Mouse (Mus musculus) forebrain, embryonic 10.5 days (tissue): Measurements from ENCODE around the gene Hoxb1. TPM values are rescaled to one million over a fixed set of nuclear protein-coding genes. Genes with fewer than 3 reads are reported as not detected.

Experiments used
- DNase-seq: peaks from one replicate; pipeline ENCODE4 v3.0.0-alpha.2; 2017; ENCODE audit warnings: low spot score; ENCODE audit errors: extremely low spot score
- H3K27ac ChIP-seq: fragments of 300-500 bp; sonication (generic); 2 replicates; pipeline ENCODE4 v1.5.1; 2016; ENCODE audit warnings: mild to moderate bottlenecking
- H3K27me3 ChIP-seq: fragments of 300-500 bp; sonication (generic); 2 replicates; pipeline ENCODE4 v1.6.1; 2016; ENCODE audit warnings: mild to moderate bottlenecking; ENCODE audit not compliant: poor library complexity, severe bottlenecking
- H3K36me3 ChIP-seq: fragments of 300-500 bp; sonication (generic); replicated peaks from 2 replicates; pipeline ENCODE4 v1.6.1; 2016; ENCODE audit warnings: mild to moderate bottlenecking, moderate library complexity
- H3K4me1 ChIP-seq: fragments of 300-500 bp; sonication (generic); 2 replicates; pipeline ENCODE4 v1.6.1; 2016
- H3K4me3 ChIP-seq: fragments of 300-500 bp; sonication (generic); 2 replicates; pipeline ENCODE4 v1.5.1; 2016; ENCODE audit warnings: mild to moderate bottlenecking, moderate library complexity
- H3K9me3 ChIP-seq: fragments of 300-500 bp; sonication (generic); 2 replicates; pipeline ENCODE4 v1.6.1; 2016; ENCODE audit warnings: mild to moderate bottlenecking, moderate library complexity
- WGBS: fragments of 180-500 bp; shearing (Covaris S2); methylation state at CpG from one replicate; pipeline ENCODE4 v1.1.7; 2016; 5-methylcytosine and 5-hydroxymethylcytosine counted together
- polyA plus RNA-seq: library from polyadenylated mRNA; unstranded; fragments of >200 nt; fragmentation: Nextera tagmentation; extraction: Ambion mirVana; gene quantifications from 2 replicates; pipeline ENCODE4 v1.2.1, GENCODE M21; 2016

Hoxb1 gene
- 0.07 TPM in 1 of 2 replicates, not detected in the other for polyA plus RNA-seq

DNA sequence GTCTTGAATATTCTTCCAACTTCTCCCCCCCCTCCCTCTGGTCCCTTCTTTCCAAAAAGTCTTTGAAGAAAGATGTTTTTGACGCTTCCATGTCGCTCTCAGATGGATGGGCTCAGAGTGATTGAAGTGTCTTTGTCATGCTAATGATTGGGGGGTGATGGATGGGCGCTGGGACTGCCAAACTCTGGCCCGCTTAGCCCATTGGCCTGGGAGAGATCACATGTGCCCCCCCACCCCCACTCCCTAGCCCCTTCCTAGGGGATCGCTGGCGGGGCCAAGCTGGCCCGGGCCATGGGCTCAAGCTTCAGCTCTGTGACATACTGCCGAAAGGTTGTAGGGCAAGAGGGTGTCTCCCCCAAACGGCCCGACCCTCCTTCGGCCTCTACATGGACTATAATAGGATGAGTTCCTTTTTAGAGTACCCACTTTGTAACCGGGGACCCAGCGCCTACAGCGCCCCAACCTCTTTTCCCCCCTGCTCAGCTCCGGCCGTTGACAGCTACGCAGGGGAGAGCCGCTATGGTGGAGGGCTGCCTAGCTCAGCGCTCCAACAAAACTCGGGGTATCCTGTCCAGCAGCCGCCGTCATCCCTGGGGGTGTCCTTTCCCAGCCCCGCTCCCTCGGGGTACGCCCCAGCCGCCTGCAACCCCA lies at the start of gene Hoxb1:
Gene Hoxb1, plus strand, starts transcription at position 312 of the 651 bp plus-strand sequence.
- H3K4me3 ChIP-seq = no peak within 1 kb of the TSS
- no peak for DNase-seq

DNA sequence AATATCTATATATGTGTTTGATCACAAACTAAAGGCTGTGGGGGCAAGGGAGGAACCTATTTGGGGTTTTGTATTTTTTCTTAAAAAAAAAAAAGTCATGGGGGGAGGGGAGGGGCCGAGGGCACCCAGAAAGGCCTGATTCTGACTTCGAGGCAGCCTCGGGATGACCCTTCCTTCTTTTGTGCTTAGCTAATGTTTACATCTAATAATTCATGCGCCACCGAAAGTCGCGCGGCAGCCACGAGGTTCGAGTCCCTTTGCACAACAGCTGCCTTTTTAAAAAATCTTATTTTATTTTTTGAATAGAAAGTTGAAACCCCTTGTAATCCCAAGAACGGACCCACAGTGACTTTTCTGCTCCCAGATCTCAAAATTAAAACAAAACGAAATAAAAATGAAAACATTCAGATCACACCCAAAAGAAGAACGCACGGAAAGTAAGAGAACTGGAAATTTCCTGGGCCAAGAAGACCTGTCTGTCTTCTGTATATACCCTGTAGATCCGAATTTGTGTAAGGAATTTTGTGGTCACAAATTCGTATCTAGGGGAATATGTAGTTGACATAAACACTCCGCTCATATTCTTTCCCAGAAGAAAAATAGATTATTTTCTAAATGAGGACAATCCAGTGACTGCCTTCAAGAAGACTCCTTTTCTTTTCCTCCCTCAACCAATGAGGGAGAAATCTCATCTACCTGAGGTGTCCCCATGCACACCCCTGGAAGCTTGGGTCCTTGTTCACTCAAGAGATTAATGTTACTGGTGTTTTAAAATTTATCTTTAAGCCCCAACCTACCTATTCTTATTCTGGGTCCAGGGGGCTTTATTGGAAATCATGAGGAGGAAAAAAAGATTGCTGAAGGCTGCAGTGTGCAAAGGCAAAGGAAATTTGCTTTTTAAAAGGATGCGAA lies 48.6 kb upstream of the Hoxb1 start:
- H3K4me1 ChIP-seq = peaks cover 24% of the 10 kb centered on the region
- H3K36me3 ChIP-seq = no peaks in the 10 kb centered on the region
- no peak for DNase-seq
- H3K27me3 ChIP-seq = peaks cover 100% of the 10 kb centered on the region
- H3K9me3 ChIP-seq = no peaks in the 10 kb centered on the region
- 4% methylated on average over 18 of the region's 18 CpGs for WGBS
- H3K27ac ChIP-seq = no peak overlapping the region
- no peak overlapping the region for H3K4me3 ChIP-seq

More for the DNA sequence above, at the start of gene Hoxb1:
- Histone ChIP-seq H3K9me3 (no peaks in the 10 kb centered on the region), H3K36me3 (no peaks in the 10 kb centered on the region), H3K27me3 (peaks cover 100% of the 10 kb centered on the region), H3K27ac (no peak within 1 kb of the TSS), H3K4me1 (peaks cover 6% of the 10 kb centered on the region; the same call in 1 of the 2 replicates)
- 3% methylated on average over 26 of the region's 26 CpGs for WGBS

GRCm38 (mm10) chr11:96317608-96318367 lies 47.8 kb upstream of the Hoxb1 start, which contains the start of gene Hoxb4:
Gene Hoxb4 (plus strand): TSS chr11:96318267.
- no peak within 1 kb of the TSS for H3K27ac ChIP-seq
- 2% methylated on average over 28 of the region's 28 CpGs for WGBS

GRCm38 (mm10) chr11:96318368-96319070 lies 47.0 kb upstream of the Hoxb1 start:
- Histone ChIP-seq H3K36me3 (no peaks in the 10 kb centered on the region), H3K9me3 (no peaks in the 10 kb centered on the region), H3K4me1 (peaks cover 20% of the 10 kb centered on the region), H3K27ac (no peak overlapping the region), H3K4me3 (peak overlapping the region; percentile 48), H3K27me3 (peaks cover 100% of the 10 kb centered on the region)
- WGBS = under 1% methylated on average over 41 of the region's 45 CpGs
- DNase-seq = peak; percentile 76

More at GRCm38 (mm10) chr11:96317608-96318367, 47.8 kb upstream of the Hoxb1 start, which contains the start of gene Hoxb4:
- Histone ChIP-seq H3K36me3 (no peaks in the 10 kb centered on the region), H3K27me3 (peaks cover 100% of the 10 kb centered on the region), H3K9me3 (no peaks in the 10 kb centered on the region), H3K4me1 (peaks cover 20% of the 10 kb centered on the region), H3K4me3 (peak within 1 kb of the TSS; percentile 48)
- DNase-seq = no peak

DNA sequence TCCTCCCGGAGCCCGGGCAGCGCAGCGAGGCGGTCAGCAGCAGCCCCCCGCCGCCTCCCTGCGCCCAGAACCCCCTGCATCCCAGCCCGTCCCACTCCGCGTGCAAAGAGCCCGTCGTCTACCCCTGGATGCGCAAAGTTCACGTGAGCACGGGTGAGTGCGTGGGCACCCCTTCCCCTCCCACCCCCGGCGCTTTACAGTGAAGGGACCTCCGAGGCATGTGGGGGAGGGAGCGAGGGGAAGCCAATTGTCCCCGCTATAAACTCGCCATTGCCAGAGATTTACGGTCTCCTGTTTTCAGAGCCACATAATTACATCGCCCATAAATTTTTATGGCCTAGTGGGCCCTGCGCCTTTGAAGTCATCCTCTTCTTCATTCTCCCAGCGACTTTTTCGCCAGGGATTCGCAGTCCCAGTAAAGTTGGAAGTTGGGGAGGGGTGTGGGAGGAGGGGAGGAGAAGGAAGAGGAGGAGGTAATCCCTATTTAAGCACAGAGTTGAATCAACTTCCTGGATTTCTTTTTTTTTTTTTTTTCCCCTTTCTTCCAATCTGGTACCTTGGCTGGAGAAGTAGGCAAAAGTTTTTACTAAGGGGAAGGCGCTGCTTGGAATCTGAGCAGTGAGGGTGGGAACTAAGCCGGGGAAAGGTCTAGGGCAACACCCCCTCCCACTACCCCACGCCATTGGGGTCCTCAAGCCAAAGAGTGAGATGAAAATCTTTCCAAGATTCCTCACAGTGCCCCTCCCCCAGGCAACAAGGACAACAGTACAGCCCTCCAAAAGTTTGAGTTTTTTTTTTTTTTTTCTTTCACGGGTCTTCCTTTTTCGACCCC lies 46.3 kb upstream of the Hoxb1 start:
- no peak overlapping the region for H3K27ac ChIP-seq
- WGBS = under 1% methylated on average over 34 of the region's 34 CpGs
- H3K27me3 ChIP-seq = peaks cover 100% of the 10 kb centered on the region
- H3K9me3 ChIP-seq = no peaks in the 10 kb centered on the region
- no peak for DNase-seq
- no peaks in the 10 kb centered on the region for H3K36me3 ChIP-seq
- peaks cover 20% of the 10 kb centered on the region for H3K4me1 ChIP-seq
- peak overlapping the region; percentile 48 for H3K4me3 ChIP-seq

DNA sequence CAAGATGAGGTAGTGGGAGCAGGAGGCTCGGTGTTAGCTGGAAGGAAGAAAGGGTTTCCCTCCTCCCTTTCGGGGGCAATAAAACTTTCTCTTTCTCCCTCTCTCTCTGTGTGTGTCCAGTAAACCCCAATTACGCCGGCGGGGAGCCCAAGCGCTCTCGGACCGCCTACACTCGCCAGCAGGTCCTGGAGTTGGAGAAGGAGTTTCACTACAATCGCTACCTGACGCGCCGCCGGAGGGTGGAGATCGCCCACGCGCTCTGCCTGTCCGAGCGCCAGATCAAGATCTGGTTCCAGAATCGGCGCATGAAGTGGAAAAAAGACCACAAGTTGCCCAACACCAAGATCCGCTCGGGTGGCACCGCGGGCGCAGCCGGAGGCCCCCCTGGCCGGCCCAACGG lies 45.6 kb upstream of the Hoxb1 start:
- H3K4me1 ChIP-seq = peaks cover 20% of the 10 kb centered on the region
- no peak overlapping the region for H3K4me3 ChIP-seq
- no peak overlapping the region for H3K27ac ChIP-seq
- peaks cover 100% of the 10 kb centered on the region for H3K27me3 ChIP-seq
- WGBS = under 1% methylated on average over 29 of the region's 29 CpGs
- no peaks in the 10 kb centered on the region for H3K36me3 ChIP-seq
- H3K9me3 ChIP-seq = no peaks in the 10 kb centered on the region
- DNase-seq = no peak

GRCm38 (mm10) chr11:96320688-96321087 lies 44.9 kb upstream of the Hoxb1 start:
- H3K27ac ChIP-seq = no peak overlapping the region
- H3K4me1 ChIP-seq = peaks cover 20% of the 10 kb centered on the region
- no peak overlapping the region for H3K4me3 ChIP-seq
- no peak for DNase-seq
- no peaks in the 10 kb centered on the region for H3K36me3 ChIP-seq
- WGBS = under 1% methylated on average over 17 of the region's 17 CpGs
- H3K27me3 ChIP-seq = peaks cover 100% of the 10 kb centered on the region
- H3K9me3 ChIP-seq = no peaks in the 10 kb centered on the region

DNA sequence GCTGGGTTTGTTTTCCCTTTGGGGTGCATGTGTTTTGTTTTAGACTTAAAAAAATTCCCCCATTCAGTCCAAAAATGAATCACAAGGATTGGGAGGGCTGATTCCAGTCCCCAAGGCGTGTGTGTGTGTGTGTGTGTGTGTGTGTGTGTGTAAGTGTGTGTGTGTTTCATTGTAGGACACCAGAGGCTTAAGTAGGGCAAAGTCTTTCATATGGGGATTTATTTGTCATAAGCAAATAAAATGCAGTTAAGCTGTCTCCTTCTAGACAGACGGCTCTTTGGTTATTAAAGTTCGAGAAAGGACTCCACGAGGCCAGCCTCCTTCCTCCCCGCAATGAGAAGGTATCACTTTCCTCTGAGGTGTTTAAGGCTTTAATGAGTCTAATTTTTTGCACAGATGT lies 43.7 kb upstream of the Hoxb1 start:
- H3K4me1 ChIP-seq = peaks cover 20% of the 10 kb centered on the region
- 7% methylated on average over 5 of the region's 5 CpGs for WGBS
- H3K4me3 ChIP-seq = no peak overlapping the region
- H3K9me3 ChIP-seq = no peaks in the 10 kb centered on the region
- H3K27me3 ChIP-seq = peaks cover 100% of the 10 kb centered on the region
- DNase-seq = no peak
- H3K27ac ChIP-seq = no peak overlapping the region
- H3K36me3 ChIP-seq = no peaks in the 10 kb centered on the region

DNA sequence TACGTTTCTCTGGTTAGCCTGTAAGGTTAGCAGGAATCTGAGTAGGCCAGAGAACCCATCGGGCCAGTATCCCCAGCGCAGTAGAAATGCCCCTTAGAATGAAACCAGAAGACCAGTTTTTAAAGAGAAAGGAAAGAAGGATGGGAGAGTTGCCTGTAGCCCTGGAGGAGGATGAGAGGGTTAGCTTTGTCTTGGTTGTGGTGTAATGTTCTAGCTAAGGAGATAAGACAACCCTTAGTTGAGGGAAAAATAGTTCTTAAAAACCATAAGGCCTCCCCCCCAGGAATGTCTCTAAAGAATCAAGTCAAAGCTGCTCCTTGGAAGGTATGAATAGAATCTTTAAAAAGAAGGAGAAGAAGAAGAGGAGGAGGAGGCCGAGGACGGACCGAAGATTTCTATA lies 42.8 kb upstream of the Hoxb1 start:
- Histone ChIP-seq H3K27ac (no peak overlapping the region), H3K27me3 (peaks cover 100% of the 10 kb centered on the region), H3K4me3 (no peak overlapping the region), H3K4me1 (peaks cover 20% of the 10 kb centered on the region), H3K36me3 (no peaks in the 10 kb centered on the region), H3K9me3 (no peaks in the 10 kb centered on the region)
- no peak for DNase-seq
- 3% methylated on average over 6 of the region's 6 CpGs for WGBS

GRCm38 (mm10) chr11:96323154-96323553 lies 42.4 kb upstream of the Hoxb1 start, which contains the start of gene Hoxb3:
Gene Hoxb3 (plus strand): TSS chr11:96323326.
- H3K9me3 ChIP-seq = no peaks in the 10 kb centered on the region
- WGBS = 3% methylated on average over 10 of the region's 10 CpGs
- H3K4me1 ChIP-seq = peaks cover 17% of the 10 kb centered on the region
- no peak within 1 kb of the TSS for H3K27ac ChIP-seq
- peaks cover 100% of the 10 kb centered on the region for H3K27me3 ChIP-seq
- no peak within 1 kb of the TSS for H3K4me3 ChIP-seq
- no peak for DNase-seq
- no peaks in the 10 kb centered on the region for H3K36me3 ChIP-seq

DNA sequence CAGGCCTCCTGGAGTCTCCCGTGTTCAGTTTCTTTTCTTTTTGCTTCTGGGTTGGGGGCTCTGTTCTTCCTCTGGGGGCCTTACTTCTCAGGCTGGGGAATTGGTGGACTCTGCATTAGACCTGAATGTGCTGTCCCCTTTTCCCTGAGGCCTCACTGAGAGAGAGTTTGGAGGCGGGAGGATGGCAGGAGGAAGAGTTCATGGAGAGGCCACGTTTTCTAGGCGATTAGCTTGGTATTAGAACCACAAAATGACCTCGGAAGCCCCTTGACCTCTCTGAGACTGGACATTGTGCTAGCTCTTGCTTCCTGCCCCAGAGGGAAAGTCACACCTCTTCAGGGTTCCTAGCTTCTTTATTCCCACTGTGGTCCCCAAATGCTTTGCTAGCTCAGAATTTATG lies 41.4 kb upstream of the Hoxb1 start:
- Histone ChIP-seq H3K36me3 (no peaks in the 10 kb centered on the region), H3K27ac (no peak overlapping the region), H3K27me3 (peaks cover 100% of the 10 kb centered on the region), H3K4me3 (no peak overlapping the region), H3K4me1 (peaks cover 7% of the 10 kb centered on the region), H3K9me3 (no peaks in the 10 kb centered on the region)
- no peak for DNase-seq
- 1% methylated on average over 5 of the region's 5 CpGs for WGBS
